Mouse (Mus musculus) layer of hippocampus, postnatal 25 days (tissue): ENCODE results near the gene Dok5. TPM values are rescaled to one million over a fixed set of nuclear protein-coding genes. Genes with fewer than 3 reads are reported as not detected.

Experiments
- DNase-seq, 2 experiments: peaks; one replicate each; pipeline ENCODE4 v3.0.0; 2022; ENCODE audit warnings: mixed read lengths in 2 of 2, low spot score in 1 of 2; ENCODE audit errors: extremely low spot score in 1 of 2
- total RNA-seq, 2 experiments: library from RNA; stranded (reverse); gene quantifications; 2 replicates each; pipeline ENCODE4 v1.2.3; 2021

Gene Dok5
- 10 to 100 TPM; 14.8 to 15.6 TPM for total RNA-seq

DNA sequence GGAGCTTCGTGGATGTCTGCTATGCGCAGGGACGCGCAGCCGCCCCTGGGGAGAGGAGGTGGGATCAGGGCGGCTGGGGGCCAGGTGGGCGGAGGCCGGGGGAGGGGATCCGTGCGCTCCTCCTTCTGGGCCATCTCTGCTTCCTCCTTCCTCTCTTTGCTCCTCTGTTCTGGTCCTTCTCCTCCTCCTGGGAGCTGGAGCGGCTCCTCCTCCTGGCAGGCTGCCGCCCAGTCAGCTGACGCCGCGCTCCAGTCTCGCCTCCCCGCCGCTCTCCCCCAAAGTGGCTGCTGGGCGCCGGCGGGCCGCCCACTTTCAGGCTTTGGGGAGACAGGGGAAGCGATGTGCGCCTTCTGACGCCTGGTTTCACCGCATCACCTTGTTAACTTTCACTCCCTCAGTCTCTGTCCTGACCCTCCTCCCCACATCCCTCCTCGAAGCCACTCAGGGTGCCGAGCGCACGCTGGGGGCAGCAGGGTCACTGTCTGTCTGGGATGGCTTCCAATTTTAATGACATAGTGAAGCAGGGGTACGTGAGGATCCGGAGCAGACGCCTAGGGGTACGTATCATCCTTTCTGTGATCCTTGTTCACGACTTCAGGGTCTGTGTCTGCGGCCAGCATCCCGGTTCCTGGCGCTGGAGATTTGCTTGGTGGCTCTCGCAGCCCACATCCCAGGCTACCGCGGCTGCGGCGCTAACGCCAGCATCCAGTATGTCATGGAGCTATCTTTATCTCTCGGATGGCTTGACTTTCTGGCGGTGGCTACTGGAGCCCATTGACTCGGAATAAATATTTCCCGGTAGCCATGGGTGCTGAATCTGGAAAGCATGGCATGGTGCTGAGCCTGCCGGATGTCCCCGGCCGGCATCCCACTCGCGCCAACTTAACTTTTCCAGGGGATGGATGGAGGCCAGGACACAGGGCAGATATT lies at the start of gene Dok5:
TSS of gene Dok5 (plus strand) at position 176 of the 930 bp plus-strand sequence.
- DNase-seq: peak; percentile 82 to 85

DNA sequence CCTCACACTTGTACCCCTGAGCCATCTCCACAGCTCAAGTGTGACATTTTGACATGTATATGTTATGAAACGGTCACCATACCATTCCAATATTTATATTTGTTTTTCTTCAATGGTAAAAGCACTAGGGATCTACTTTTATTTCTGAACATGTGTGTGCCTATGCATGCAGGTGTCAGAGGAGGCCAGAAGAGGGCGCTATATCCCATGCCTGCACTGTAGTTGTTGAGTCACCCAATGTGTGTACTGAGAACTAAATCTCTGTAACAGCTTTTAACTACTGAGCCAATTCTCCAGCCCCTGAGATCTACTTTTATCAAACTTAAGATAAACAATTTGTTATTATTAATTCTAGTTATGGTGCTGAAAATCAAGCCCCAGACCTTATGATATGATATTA lies 48.2 kb upstream of the Dok5 start:
- no peak for DNase-seq

DNA sequence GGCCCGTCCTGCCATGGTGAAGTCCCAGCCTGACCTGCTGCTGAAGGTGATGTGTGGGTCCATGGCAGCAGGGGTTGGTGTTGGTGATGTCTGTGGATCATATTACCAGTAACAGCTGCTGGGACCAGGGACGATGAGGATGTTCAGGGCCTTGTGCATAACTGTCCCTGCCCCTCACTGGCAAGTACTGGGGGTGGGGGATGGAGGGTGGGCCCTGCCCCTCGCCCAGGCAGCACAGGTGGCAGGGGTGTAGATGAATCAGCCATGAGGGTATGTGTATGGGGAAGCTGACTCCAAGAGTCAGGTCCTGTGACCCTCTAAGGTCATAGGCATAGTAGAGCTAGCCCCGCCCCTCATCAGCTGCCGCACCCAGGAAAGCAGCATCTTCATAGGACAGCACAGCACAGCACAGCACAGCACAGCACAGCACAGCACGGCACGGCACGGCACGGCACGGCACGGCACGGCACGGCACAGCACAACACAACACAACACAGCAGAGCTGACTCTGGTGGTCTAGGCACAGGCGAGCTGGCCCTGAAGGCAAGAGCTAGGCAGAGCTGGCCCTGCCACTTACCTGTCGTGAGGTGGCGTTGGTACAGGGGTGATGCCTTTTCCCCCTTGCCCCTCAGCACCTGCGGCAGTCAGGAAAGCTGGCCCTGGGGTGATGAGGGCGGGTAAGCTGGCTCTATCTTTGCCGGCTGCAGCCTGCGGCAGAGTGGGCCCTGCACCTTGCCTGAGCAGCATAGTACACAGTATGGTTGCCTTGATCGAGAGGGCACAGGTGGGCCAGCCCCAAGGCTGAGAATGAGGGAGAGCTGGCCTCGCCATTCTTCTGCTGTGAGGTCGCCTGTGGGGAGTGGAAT lies 36.3 kb upstream of the Dok5 start:
- no peak for DNase-seq

DNA sequence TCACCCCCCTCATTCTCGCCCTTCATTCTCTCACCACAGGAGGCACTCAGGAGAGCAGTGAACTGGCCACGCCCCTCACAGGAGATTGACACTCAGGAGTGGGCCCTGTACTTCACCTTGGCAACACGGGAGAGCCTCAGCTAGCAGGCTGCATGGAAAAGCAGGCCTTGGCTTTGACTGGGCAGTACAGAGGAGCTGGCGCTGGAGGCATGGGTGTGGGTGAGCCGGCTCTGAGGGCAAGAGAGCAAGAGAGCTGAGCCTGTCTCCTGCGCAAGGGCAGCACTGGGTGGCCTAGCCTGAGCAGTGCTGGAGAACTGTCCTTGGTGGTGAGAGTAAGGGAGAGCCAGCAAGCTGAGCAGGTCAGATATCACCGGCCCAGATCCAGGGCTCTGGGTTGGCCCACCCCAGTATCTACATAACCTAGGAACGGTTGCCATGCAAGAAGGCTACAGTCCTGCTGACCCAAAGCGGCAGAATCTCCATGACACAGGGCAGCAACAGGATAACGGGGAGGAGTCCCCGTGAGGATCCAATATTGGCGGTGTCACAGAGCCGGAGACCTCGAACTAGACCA lies 35.6 kb upstream of the Dok5 start:
- DNase-seq: no peak

DNA sequence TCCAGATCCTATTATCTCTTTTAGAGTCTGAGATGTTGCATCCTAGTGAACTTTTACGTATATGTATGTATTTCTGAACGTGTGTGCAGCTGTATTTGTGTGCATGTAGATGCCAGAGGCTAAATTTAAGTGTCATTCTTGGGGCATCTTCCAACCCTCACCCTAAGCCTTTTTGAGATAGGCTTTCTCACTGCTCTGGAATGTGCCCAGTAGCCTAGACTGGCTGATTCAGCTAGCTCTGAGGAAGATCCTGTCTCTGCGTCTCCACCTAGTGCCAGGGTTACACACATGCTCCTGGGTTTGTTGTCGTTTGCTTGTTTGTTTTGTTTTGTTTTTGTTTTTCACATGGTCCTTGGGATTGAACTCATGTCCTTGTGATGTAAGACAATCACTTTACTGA lies 31.1 kb upstream of the Dok5 start:
- no peak for DNase-seq

DNA sequence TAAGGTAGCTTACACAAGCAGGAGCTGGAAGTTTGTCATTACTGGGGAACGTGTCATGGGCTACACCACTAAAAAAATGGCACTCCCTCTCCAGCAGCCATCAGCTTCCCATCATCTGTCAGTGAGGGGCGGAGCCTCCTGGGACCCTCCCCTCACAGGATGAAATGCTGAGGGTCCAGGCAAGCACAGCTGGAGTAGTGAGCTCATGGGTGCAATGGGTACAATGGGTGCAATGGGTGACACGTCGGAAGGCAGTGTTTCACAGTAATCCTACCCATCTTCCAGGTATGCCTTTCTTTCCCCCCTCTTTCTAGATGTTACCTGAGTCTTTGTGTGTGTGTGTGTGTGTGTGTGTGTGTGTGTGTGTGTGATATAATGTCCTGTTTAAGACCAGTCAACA lies 25.1 kb upstream of the Dok5 start:
- DNase-seq: no peak

DNA sequence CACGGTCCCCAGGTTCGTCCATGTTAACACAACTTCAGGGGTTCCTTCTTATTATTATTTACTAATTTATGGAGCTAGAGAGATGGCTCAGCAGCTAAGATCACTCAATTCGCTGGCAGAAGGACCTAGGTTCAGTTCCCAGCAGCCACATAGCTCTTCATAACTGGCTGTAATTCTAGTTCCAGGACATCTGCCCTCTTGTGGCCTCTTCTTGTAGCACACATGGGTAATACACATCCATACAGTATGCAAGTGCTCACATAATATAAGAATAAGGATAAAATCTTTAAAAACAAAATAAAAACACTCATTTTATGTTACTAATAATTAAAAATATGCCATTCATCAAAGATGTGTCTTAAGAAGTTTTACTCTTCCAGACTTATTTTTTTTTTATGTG lies 23.9 kb upstream of the Dok5 start:
- DNase-seq: no peak

DNA sequence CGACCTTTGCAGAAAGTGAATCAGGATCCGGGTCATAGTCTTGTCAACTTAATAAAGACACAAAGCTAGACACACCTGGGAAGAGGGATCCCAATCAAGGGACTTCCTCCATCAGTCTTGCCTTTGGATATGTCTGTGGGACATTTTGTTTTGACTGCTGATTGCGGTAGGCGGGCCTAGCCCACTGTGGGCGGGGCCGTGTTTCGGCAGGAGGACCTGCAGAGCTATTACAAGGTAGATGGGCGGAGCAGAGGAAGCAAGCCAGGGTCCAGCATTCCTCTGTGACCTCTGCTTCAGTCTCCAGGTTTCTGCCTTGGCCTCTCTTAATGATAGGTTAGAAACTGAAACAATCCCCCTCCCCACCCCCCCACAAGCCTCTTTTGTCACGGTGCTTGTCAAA lies 22.7 kb upstream of the Dok5 start:
- DNase-seq: no peak

DNA sequence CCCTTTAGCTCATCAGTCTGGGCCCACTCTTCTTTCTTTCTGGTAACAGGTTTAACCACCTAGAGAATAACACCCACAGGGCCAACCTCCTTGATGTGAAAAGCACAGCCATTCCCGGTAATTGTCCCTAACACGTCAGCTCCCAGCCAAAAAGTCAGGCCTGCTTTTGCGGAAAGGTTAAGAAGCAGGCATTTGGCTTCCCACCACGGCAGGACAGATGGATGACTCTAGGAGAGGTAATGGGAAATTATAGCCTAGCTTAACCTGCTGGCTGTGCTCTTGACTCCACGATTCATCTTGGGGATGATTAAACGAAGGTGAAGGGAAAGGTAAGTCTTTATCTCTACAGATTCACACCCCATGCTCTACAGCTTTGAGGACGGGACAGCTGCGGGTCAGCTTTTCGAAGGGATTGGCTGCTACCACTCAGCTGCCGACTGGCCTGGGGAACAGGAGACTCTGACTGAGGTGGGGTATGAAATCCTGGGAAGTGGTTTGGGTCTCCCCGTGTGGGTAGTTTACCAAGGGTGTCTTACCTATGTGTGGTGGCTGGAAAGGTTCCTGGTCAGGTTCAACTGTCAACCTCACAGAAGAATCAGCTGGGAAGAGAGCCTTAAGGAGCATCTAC lies 18.8 kb upstream of the Dok5 start:
- no peak for DNase-seq

DNA sequence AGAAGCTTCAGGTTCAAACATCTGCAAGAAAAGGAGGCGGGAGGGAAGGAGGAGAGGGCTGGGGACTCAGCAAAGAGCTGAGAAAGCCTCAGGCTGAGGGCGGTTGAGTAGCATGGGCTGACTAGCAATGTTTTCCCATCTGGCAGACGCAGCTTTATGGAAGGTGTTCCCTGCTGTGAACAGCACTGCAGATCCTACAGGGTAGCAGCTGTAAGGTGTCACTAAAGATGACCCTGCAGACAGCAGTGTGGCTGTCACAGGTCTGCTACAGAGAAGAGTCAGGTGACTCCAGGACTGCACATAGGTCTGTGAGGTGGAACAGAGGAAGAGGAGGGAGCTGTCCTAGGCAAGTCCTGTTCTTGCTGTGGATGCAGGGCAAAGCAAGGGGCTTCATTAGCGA lies 11.2 kb upstream of the Dok5 start:
- DNase-seq: no peak

DNA sequence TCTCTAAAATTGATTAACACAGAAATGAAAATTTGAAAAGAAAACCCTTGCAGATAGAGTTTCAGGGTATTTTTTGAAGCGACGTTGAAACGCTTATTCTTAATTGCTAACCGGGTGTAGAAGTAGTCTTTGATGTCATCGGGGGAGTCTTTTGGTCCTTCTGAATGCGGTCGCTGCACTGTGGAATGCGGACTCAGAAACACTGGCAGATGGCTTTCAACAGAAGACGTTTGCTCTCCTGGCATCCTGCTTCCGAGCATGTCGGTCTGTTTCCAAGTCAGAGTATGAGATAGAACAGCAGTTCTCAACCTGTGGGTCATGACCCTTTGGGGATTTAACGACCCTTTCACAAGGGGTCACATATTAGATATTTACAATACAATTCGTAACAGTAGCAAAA lies 7.5 kb upstream of the Dok5 start:
- no peak for DNase-seq

DNA sequence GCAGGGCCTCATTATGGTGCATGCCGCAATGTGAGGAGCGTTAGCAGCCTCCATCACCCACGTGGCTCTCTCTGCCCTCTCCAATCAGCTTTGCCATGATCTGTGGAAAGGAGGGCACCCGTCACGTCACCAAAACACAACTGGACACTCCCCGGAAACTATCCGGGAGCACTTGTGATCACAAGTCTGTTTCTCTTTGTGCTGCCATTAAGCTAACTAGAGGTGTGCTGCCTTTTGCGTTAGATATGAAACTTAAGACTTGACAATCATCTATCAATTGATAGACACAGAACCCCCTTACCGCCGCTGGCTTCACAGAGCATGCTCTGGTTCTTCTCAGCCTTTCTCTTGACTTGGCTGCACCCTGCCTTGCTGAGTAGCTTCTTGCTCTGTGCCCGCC lies 6.9 kb upstream of the Dok5 start:
- no peak for DNase-seq

DNA sequence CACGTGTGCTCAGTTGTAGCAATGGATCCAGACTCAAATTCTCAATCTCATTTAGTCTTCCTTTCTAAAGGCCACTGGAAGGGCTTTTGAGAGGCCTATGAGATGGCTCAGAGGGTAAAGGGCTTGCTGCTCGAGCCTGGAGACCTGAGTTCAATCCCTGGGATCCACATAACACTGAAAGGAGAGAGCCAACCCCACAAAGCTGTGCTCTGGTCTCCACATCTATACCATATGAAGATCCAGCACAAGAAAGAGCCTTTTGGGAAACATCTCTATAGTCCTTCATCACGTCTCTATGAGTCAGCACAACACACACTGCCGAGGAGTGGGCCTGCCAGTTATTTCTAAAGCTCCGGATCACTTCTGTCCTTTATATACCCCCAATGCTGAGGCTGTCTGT lies 5.8 kb upstream of the Dok5 start:
- no peak for DNase-seq

DNA sequence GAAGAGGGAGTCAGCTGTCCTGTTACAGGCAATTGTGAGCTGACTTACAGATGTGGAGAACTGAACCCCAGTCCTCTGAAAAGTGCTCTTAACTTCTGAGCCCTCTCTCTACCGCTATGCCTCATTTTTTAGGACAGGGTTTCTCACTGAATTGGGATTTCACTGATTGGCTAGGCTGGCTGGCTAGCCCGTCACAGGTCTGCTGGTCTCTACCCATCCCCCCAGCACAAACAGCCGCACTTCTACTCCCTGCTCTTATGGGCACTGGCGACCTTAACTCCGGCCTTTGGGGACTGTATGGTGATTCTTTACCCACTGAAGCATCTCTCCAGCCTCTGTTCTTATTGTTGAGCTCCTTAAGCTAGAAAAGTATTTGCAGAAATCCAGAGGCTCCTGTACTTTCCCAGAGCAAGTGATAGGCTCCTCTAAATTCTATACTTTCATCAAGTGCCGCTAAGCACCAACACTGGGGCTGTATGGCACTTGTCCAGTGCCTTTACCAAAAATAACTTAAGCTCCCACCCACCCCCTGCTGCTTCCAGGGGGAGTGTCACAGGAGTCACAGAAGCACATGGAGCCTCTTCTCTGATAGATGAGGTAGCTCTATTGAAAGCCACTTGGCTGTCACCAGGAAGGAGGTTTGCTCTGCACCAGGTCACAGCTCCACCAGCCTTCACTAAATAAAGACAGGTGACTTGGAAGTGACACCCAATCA lies 4.5 kb upstream of the Dok5 start:
- no peak for DNase-seq

DNA sequence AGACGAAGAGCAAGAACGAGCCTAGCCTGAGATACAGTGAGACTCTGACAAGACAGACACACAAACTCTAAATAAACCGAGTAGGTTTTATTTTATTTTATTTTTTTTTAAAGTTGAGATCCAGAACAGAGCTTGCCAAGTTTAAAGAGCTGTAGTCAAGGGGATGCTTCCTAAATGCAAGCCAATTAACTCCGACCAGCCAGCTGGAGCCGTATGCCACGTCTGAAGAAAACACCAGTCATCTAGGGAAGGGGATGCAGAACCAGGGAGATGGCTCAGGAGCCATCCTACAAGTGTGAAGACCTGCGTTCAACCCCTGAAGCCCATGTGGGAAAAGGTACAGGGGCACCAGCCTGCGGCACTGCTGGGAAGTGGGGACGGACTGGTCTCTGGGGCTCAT lies 2.7 kb upstream of the Dok5 start:
- no peak for DNase-seq

DNA sequence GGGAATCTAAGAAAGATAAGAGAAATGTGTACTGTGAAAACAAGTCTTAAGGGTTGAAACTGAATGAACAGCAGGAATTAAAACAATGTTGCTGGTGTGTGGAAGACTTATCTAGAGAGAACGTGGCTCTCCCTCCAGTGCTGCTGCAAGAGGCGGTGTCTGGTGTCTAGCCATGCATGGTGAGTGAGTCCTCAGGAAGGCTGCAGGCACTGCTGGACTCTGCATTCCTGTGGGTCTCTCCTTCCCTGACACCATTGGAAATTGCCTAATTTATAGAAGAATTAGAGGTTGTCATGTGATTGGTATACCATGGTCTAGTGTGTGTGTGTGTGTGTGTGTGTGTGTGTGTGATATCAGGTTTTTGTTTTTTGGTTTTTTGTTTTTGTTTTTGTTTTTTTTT lies 1.9 kb upstream of the Dok5 start:
- DNase-seq: no peak

DNA sequence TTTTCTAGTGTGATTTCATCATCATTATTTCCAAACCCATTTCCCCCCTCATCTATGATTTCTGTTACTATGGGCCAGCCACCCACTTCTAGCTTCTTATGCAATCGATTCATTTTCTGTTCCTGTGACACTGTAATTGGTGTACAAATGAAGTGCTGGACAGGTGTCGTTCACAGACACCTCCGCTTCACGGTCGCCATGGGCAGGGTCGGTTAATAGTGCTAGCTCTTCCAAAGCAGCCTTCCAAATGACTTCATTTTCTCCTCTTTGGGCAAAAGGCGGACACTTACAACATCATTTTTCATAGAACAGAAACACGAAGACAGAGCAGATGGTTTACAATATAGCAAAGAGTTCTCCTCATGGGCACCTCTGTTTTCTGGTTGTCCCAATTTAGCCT lies 1.5 kb upstream of the Dok5 start:
- no peak for DNase-seq

DNA sequence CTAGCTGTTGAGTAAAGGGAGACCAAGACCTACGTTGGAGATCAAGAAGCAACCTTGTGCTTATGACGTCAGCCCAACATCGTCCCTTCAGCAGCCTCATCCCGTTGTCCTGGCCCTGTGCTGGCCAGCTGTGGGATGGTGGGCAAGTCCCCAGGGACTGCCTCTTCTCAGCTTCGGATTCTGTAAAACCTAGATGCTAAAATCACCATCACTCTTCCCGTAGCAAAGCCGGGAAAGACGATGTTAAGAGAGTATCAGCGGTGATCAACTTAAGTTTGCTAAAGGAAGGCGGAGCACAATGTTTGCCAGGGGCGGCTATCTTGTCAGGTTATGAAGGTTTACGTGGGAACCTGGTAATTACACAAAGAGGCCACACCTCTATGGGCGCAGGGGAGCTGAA lies 826 bp upstream of the Dok5 start:
- no peak for DNase-seq

DNA sequence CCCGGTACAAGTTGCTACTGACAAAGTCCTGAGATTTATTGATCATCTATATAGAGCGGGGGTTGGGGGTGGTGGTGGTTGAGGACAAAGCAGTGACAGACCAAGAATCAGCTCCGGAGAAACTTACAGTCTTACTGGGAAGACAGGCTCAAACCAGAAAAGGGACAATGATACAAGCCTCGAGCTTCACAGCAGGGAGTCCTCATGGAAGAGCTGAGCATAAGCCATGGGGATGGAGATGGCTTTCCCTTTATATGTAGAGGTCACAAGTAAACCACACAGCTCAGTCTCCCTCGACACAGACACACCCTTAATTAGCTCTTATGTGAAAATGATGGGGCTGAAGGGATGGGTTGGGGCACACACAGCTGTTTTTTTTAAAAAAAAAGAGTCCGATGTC lies 402 bp upstream of the Dok5 start:
- DNase-seq: no peak

DNA sequence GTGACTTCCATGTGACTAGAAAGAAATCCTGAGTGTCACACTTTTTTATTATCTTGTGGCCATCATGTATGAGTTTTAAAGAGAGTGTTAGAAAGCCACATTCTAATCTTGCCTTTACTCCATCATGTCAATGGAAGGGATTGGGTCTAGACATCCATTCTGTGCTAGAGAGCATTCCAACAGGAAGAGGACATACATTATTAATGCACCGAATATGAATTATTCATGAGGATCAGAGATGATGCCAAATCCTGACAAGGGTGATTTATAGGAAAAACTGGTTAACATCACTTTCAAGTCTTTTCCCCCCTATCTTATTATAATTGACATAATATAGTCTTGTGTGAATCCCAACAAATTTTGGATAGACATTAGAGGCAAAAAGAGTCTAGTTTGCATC lies 2.1 kb downstream of the Dok5 start:
- DNase-seq: no peak
